Mouse (Mus musculus): Measurements from ENCODE around the gene Cyp46a1.

DNA sequence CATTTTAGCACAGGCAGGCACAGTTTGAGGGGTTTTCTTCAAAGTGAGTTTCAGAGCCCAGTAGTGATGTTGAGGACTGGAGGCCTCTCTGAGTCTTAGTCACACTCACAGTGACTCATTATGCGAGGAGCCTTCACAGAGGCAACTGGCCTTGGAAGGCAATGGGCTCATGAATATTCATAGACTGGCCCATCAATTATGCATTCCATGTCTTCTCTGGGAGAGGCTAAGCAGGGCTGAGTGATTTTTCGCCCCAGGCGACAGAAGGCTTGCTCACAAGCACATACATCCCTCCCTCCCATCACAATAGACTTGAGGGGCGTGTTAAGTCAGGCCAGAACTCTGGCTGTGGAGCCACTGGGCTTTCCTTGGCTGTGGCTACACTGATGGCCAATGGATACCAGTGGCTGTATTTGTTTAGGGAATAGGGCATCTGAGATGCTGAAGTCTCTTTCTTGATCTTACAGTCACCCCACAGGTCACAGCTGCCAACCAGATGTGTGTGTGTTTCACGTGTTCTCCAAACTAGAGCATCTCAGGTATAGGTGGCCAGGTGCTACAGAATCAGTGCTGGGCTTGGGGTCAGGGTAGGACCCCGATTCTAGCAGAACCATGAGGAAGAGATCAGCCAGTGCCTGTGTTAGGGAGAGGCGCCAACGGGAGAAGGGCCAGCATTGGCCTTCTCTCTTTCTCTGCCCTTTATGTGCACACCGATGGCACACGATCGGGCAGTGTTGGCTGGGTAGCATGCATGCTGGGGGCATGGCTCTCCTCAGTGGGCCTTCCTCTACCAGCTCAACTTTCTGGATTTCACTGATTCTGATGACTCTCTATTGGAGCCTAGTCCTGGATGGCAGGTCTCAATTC, 62.1 kb downstream of the Cyp46a1 start:
- TF ChIP-seq CTCF (IDR thresholded peaks at IDR 0.05; ENCODE audit: control insufficient read depth, insufficient read depth, low read length) (no peak), POLR2A (IDR thresholded peaks at IDR 0.05; ENCODE audit: borderline replicate concordance, control insufficient read depth, low read depth, low read length) (no peak)

All from bone marrow, adult 2 months (tissue).